Mouse (Mus musculus): ENCODE measurements around the gene Ndufaf5. TPM values are rescaled to one million over a fixed set of nuclear protein-coding genes. Genes with fewer than 3 reads are reported as not detected.
A peak's percentile ranks its signal among the peaks of the same experiment; 100 is the strongest.
"Not testable (repeated sequence)": the region's sequence is repeated elsewhere in the genome, so short reads cannot be mapped to it uniquely, and the experiment has no call there.

Ndufaf5 gene
- 9.2 and 9.4 TPM in 2 replicates for polyA plus RNA-seq (2015; fragmentation: Nextera tagmentation; extraction: Ambion mirVana)

DNA sequence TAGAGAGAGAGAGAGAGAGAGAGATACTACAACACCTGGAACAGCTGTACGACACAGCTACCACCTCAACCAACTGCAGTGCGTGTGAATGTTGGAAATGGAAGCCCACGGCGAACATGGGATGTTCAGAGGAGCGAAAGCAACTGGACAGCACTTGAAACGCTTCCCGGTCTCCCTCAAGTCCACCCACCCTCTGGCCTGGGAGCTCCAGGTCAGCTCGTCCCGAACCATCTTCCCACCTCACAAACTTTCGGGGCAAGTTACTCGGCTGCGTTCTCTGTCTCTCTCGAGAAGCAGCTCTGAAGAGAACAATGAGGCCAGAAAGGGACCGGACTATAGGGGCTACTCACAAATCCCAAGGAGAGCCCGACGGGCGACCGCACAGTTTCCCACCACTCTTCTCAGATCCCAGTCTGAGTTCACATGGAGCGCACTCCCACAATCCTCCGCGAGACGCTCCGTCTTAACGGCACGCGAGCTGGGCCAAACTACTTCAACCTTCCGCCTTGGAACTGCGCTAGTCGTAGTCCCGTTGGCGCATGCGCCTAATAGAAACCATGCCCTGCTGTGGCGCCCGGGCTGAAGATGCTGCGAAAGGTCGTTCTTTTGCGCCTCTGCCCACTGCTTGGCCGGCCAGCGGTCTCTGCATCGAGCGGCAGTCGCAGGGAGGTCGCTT lies at the start of gene Ndufaf5, which contains the start of gene Esf1:
Gene Ndufaf5, plus strand, starts transcription at position 523 of the 676 bp plus-strand sequence.
Gene Esf1, minus strand, starts transcription at position 438 of the 676 bp plus-strand sequence.
- ATAC-seq (peak; percentile 100), DNase-seq (ENCODE audit: low spot score) (peak; percentile 99)
- TF ChIP-seq EP300 (IDR thresholded peaks at IDR 0.05) (no peak), CTCF (IDR thresholded peaks at IDR 0.05) (no peak)
- Histone ChIP-seq H3K9me3 (ENCODE audit: low read length) (no peaks in the 10 kb centered on the region), H3K9ac (replicated peaks; ENCODE audit: low read depth) (peak within 1 kb of the TSS; percentile 76), H3K4me2 (replicated peaks; ENCODE audit: low read depth, low read length) (peak within 1 kb of the TSS; percentile 76), H3K36me3 (ENCODE audit: insufficient read depth, low read length) (no peaks in the 10 kb centered on the region), H3K4me1 (ENCODE audit: insufficient read depth, low read depth, low read length) (0 out of 2 replicates have a peak, but pooled peaks cover 11% of the 10 kb centered on the region), H3K4me3 (ENCODE audit: low read depth, low read length) (peak within 1 kb of the TSS; percentile 61), H3K27me3 (replicated peaks; ENCODE audit: insufficient read depth, low read length) (no peaks in the 10 kb centered on the region), H3K27ac (ENCODE audit: low read length) (0 out of 2 replicates have a peak within 1 kb of the TSS, but pooled peaks have one; percentile 29)
- WGBS: under 1% methylated on average over 43 of the region's 43 CpGs

GRCm38 (mm10) chr2:140125516-140125915 lies 44.9 kb upstream of the Ndufaf5 start:
- WGBS: 80% methylated on average over 2 of the region's 2 CpGs
- no peak overlapping the region for H3K4me3 ChIP-seq (ENCODE audit: low read depth, low read length)
- H3K36me3 ChIP-seq (ENCODE audit: insufficient read depth, low read length): peaks cover 12% of the 10 kb centered on the region; the same call in 1 of the 2 replicates

DNA sequence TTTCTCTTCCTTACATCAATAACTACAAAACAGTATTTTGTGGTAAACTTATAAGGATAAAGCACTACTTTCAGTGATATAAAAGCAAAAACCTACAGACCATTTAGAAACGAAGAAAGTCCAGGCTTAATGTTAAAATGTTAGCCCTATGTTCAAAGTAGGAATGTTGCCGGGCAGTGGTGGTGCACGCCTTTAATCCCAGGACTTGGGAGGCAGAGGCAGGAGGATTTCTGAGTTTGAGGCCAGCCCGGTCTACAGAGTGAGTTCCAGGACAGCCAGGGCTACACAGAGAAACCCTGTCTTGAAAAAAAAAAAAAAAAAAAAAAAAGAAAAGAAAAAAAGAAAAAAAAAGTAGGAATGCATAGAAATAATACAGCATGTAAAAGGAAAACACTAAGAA lies 18.7 kb upstream of the Ndufaf5 start, which contains the start of gene Gm17374:
Gene Gm17374, plus strand, starts transcription at position 301 of the 400 bp plus-strand sequence.
- not testable (repeated sequence) for H3K9ac ChIP-seq (replicated peaks; ENCODE audit: low read depth); H3K36me3 ChIP-seq (ENCODE audit: insufficient read depth, low read length); H3K9me3 ChIP-seq (ENCODE audit: low read length); H3K4me3 ChIP-seq (ENCODE audit: low read depth, low read length); H3K4me2 ChIP-seq (replicated peaks; ENCODE audit: low read depth, low read length); H3K4me1 ChIP-seq (ENCODE audit: insufficient read depth, low read depth, low read length); ATAC-seq; H3K27ac ChIP-seq (ENCODE audit: low read length); H3K27me3 ChIP-seq (replicated peaks; ENCODE audit: insufficient read depth, low read length); DNase-seq (ENCODE audit: low spot score)
- 86% methylated on average over 4 of the region's 4 CpGs for WGBS

More at GRCm38 (mm10) chr2:140125516-140125915, 44.9 kb upstream of the Ndufaf5 start:
- Histone ChIP-seq H3K9ac (replicated peaks; ENCODE audit: low read depth) (no peak overlapping the region), H3K27me3 (replicated peaks; ENCODE audit: insufficient read depth, low read length) (no peaks in the 10 kb centered on the region), H3K27ac (ENCODE audit: low read length) (no peak overlapping the region), H3K4me2 (replicated peaks; ENCODE audit: low read depth, low read length) (no peak overlapping the region), H3K4me1 (ENCODE audit: insufficient read depth, low read depth, low read length) (no peaks in the 10 kb centered on the region), H3K9me3 (ENCODE audit: low read length) (no peaks in the 10 kb centered on the region)
- no peak for ATAC-seq
- DNase-seq (ENCODE audit: low spot score): no peak
- TF ChIP-seq EP300 (IDR thresholded peaks at IDR 0.05): no peak
- peak; percentile 32 for TF ChIP-seq CTCF (IDR thresholded peaks at IDR 0.05)

- H3K27ac ChIP-seq (ENCODE audit: low read length): no peak overlapping the region
- DNase-seq (ENCODE audit: low spot score): peak; percentile 82
Measured at GRCm38 (mm10) chr2:140159186-140159730, 11.2 kb upstream of the Ndufaf5 start.

DNA sequence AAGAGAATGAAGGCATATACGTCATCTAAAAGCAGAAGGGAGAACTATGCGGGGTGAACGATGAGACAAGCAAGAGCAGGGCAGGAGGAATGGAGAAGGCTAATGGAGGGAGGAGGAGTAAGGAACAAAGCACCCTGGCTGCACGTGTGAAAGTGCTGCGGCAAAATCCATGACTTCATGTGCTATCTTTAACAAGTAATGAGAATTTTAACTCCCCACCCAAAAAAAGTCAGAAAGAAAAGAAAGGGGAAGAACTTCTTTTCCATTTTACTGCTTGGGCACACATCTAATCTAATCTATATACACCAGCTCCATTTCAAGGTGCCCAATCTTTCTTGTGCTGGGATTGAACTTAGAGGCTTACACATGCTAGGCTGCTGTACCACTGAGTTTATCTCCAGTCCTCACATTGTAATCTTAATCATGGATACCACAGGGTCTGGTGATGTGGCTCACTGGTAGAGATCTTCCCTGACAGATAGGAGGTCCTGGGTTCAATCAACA lies 7.0 kb upstream of the Ndufaf5 start:
- Histone ChIP-seq H3K27me3 (replicated peaks; ENCODE audit: insufficient read depth, low read length) (no peaks in the 10 kb centered on the region), H3K36me3 (ENCODE audit: insufficient read depth, low read length) (no peaks in the 10 kb centered on the region; the same call in 1 of the 2 replicates), H3K4me1 (ENCODE audit: insufficient read depth, low read depth, low read length) (no peaks in the 10 kb centered on the region), H3K4me3 (ENCODE audit: low read depth, low read length) (no peak overlapping the region), H3K27ac (ENCODE audit: low read length) (no peak overlapping the region), H3K4me2 (replicated peaks; ENCODE audit: low read depth, low read length) (no peak overlapping the region), H3K9me3 (ENCODE audit: low read length) (no peaks in the 10 kb centered on the region), H3K9ac (replicated peaks; ENCODE audit: low read depth) (no peak overlapping the region)
- DNase-seq (ENCODE audit: low spot score) (no peak), ATAC-seq (no peak)
- WGBS: 91% methylated on average over 5 of the region's 5 CpGs
- TF ChIP-seq EP300 (IDR thresholded peaks at IDR 0.05): no peak
- TF ChIP-seq CTCF (IDR thresholded peaks at IDR 0.05): no peak

More at GRCm38 (mm10) chr2:140159186-140159730, 11.2 kb upstream of the Ndufaf5 start:
- H3K4me1 ChIP-seq (ENCODE audit: insufficient read depth, low read depth, low read length): no peaks in the 10 kb centered on the region
- no peaks in the 10 kb centered on the region for H3K9me3 ChIP-seq (ENCODE audit: low read length)
- WGBS: 77% methylated on average over 3 of the region's 3 CpGs
- H3K36me3 ChIP-seq (ENCODE audit: insufficient read depth, low read length): peaks cover 4% of the 10 kb centered on the region; the same call in 1 of the 2 replicates
- no peak overlapping the region for H3K4me3 ChIP-seq (ENCODE audit: low read depth, low read length)
- TF ChIP-seq EP300 (IDR thresholded peaks at IDR 0.05) (no peak), CTCF (IDR thresholded peaks at IDR 0.05) (peak; percentile 59)
- H3K27me3 ChIP-seq (replicated peaks; ENCODE audit: insufficient read depth, low read length): no peaks in the 10 kb centered on the region
- H3K4me2 ChIP-seq (replicated peaks; ENCODE audit: low read depth, low read length): no peak overlapping the region
- no peak overlapping the region for H3K9ac ChIP-seq (replicated peaks; ENCODE audit: low read depth)
- no peak for ATAC-seq

DNA sequence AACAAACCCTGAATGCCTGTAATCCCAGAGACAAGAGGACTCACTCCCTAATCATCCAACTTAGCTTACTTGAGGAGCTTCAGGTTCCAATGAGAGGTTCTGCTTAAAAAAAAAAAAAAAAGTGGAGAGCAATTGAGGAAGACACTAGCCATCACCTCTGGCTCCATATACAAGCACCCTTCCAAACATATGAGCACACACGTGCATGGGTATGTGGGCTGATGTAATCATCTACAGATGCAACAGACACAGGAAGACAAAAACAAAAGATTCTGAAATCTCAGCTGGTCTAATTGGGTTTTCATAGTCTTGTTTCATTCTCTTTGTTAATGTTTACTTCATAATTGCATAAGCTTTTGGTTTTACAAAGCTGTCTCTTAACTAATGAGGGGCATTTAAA lies 1.4 kb upstream of the Ndufaf5 start:
- no peak overlapping the region for H3K27ac ChIP-seq (ENCODE audit: low read length)
- DNase-seq (ENCODE audit: low spot score): no peak
- H3K4me3 ChIP-seq (ENCODE audit: low read depth, low read length): no peak overlapping the region
- H3K9me3 ChIP-seq (ENCODE audit: low read length): no peaks in the 10 kb centered on the region
- 78% methylated on average over 1 of the region's 1 CpGs for WGBS
- H3K36me3 ChIP-seq (ENCODE audit: insufficient read depth, low read length): no peaks in the 10 kb centered on the region; the same call in 1 of the 2 replicates
- H3K27me3 ChIP-seq (replicated peaks; ENCODE audit: insufficient read depth, low read length): no peaks in the 10 kb centered on the region
- H3K4me2 ChIP-seq (replicated peaks; ENCODE audit: low read depth, low read length): no peak overlapping the region
- TF ChIP-seq EP300 (IDR thresholded peaks at IDR 0.05) (no peak), CTCF (IDR thresholded peaks at IDR 0.05) (no peak)
- 0 out of 2 replicates have a peak, but pooled peaks cover 11% of the 10 kb centered on the region for H3K4me1 ChIP-seq (ENCODE audit: insufficient read depth, low read depth, low read length)
- H3K9ac ChIP-seq (replicated peaks; ENCODE audit: low read depth): no peak overlapping the region
- no peak for ATAC-seq

Measured in lung, postnatal 0 days (tissue).